Mouse (Mus musculus) ES-Bruce4 (cell line): ENCODE measurements around the gene Olfml3.

ENCODE experiments used
- CTCF ChIP-seq: IDR thresholded peaks from one replicate; pipeline ENCODE4 v1.8.1; 2011; ENCODE audit warnings: low read depth, low read length
- EP300 ChIP-seq: IDR thresholded peaks from 2 replicates; pipeline ENCODE4 v1.6.1; 2011; ENCODE audit warnings: low read depth, low read length; ENCODE audit not compliant: insufficient read depth
- POLR2A ChIP-seq: IDR thresholded peaks from one replicate; pipeline ENCODE4 v1.8.1; 2011; ENCODE audit warnings: low read length; ENCODE audit not compliant: insufficient read depth

GRCm38 (mm10) chr3:103695556-103695955, 42.2 kb downstream of the Olfml3 start:
- TF ChIP-seq EP300 = no peak
- TF ChIP-seq POLR2A = no peak
- TF ChIP-seq CTCF = no peak
